Mouse (Mus musculus) MEL (cell line): ENCODE results near the gene Eif3b.
"Not testable (repeated sequence)": the region's sequence is repeated elsewhere in the genome, so short reads cannot be mapped to it uniquely, and the experiment has no call there.

ENCODE experiments used
- CTCF ChIP-seq, 3 experiments: IDR thresholded peaks in 2 of 3; conservative IDR thresholded peaks in 1 of 3; 2 replicates each; pipeline ENCODE4 v1.5.1; 2011 to 2012; ENCODE audit warnings: low read length in 3 of 3, low read depth in 2 of 3, mild to moderate bottlenecking in 2 of 3, improper control_type of control experiment in 1 of 3, inconsistent platforms in 1 of 3, mixed read lengths in 1 of 3, moderate library complexity in 1 of 3; ENCODE audit not compliant: control insufficient read depth in 1 of 3, insufficient read depth in 1 of 3, poor library complexity in 1 of 3, severe bottlenecking in 1 of 3
- HCFC1 ChIP-seq: IDR thresholded peaks from 2 replicates; pipeline ENCODE4 v1.6.1; 2012; ENCODE audit warnings: low read depth, mild to moderate bottlenecking, inconsistent platforms, low read length, improper control_type of control experiment, moderate library complexity
- MAX ChIP-seq: IDR thresholded peaks from 2 replicates; pipeline ENCODE4 v1.6.1; 2011; ENCODE audit warnings: low read length, improper control_type of control experiment
- POLR2A ChIP-seq, 2 experiments: IDR thresholded peaks; 2 replicates each; pipeline ENCODE4 v1.6.1; 2011 to 2012; ENCODE audit warnings: low read length in 2 of 2, mild to moderate bottlenecking in 2 of 2, control low read depth in 1 of 2, improper control_type of control experiment in 1 of 2, low read depth in 1 of 2, moderate library complexity in 1 of 2; ENCODE audit not compliant: control insufficient read depth in 1 of 2, insufficient read depth in 1 of 2, poor library complexity in 1 of 2
- TAL1 ChIP-seq: IDR thresholded peaks from 2 replicates; pipeline ENCODE4 v1.6.1; 2012; ENCODE audit warnings: mild to moderate bottlenecking, inconsistent platforms, low read length, moderate library complexity, mixed read lengths
- USF1 ChIP-seq: IDR thresholded peaks from 2 replicates; pipeline ENCODE4 v1.6.1; 2014; ENCODE audit warnings: low read depth, mild to moderate bottlenecking, inconsistent platforms, low read length, improper control_type of control experiment, moderate library complexity
- ZMIZ1 ChIP-seq: IDR thresholded peaks from 2 replicates; pipeline ENCODE4 v1.6.1; 2012; ENCODE audit warnings: low read depth, mild to moderate bottlenecking, inconsistent platforms, low read length, improper control_type of control experiment, moderate library complexity

- not testable (repeated sequence) for TF ChIP-seq POLR2A (IDR thresholded peaks at IDR 0.05; ENCODE audit: control insufficient read depth in 1 of 2, insufficient read depth in 1 of 2, low read depth in 1 of 2, low read length in 2 of 2, poor library complexity in 1 of 2); MAX; CTCF (IDR thresholded peaks at IDR 0.05 in 2 of 3, conservative IDR thresholded peaks at IDR 0.05 in 1 of 3; ENCODE audit: control insufficient read depth in 1 of 3, insufficient read depth in 1 of 3, low read depth in 2 of 3, low read length in 3 of 3, poor library complexity in 1 of 3, severe bottlenecking in 1 of 3); TAL1; HCFC1; ZMIZ1; USF1
Observed at GRCm38 (mm10) chr5:140463151-140463550, 44.0 kb downstream of the Eif3b start.
